Mouse (Mus musculus) spleen, postnatal 10 days (tissue): ENCODE results near the gene Tas2r116.

ENCODE experiments used
- DNase-seq, 2 experiments: peaks; one replicate each; pipeline ENCODE4 v3.0.0; 2021 to 2022; ENCODE audit warnings: low spot score in 2 of 2

Gene Tas2r116

GRCm38 (mm10) chr6:132855138-132855537, at the start of gene Tas2r116:
Tas2r116 (plus strand) TSS chr6:132855438.
- no peak for DNase-seq

GRCm38 (mm10) chr6:132846842-132847241, 8.4 kb upstream of the Tas2r116 start, which contains the start of gene Tas2r123:
Tas2r123 (plus strand) TSS chr6:132847142.
- no peak for DNase-seq

GRCm38 (mm10) chr6:132867708-132868107, 12.5 kb downstream of the Tas2r116 start, which contains the start of gene Tas2r110:
Tas2r110 (plus strand) TSS chr6:132868008.
- no peak for DNase-seq

- no peak for DNase-seq
Measured at GRCm38 (mm10) chr6:132892711-132893110, 37.5 kb downstream of the Tas2r116 start, which contains the start of gene Tas2r113. Tas2r113 (plus strand) TSS chr6:132893011.
